Mouse (Mus musculus) limb, embryonic 14.5 days (tissue): ENCODE measurements around the gene Myof. TPM values are rescaled to one million over a fixed set of nuclear protein-coding genes. Genes with fewer than 3 reads are reported as not detected.

Experiments
- ATAC-seq: fragments of 200-750 bp; cut with Nextera tagmentation; 2 replicates; pipeline ENCODE4 v1.8.0; 2017; ENCODE audit warnings: low read depth, moderate number of reproducible peaks, moderate TSS enrichment; ENCODE audit not compliant: low FRiP score
- DNase-seq: peaks from one replicate; pipeline ENCODE4 v3.0.0-alpha.2; 2015; ENCODE audit warnings: low spot score
- H3K27ac ChIP-seq: fragments of 300-500 bp; sonication (generic); replicated peaks from 2 replicates; pipeline ENCODE4 v1.5.1; 2014; ENCODE audit warnings: low read depth, mild to moderate bottlenecking, low read length, moderate library complexity, mixed read lengths
- H3K27me3 ChIP-seq: fragments of 300-500 bp; sonication (generic); 2 replicates; pipeline ENCODE4 v1.6.1; 2014; ENCODE audit warnings: low read length, mixed read lengths; ENCODE audit not compliant: control insufficient read depth, insufficient read depth
- H3K36me3 ChIP-seq: fragments of 300-500 bp; sonication (generic); 2 replicates; pipeline ENCODE4 v1.6.1; 2014; ENCODE audit warnings: mild to moderate bottlenecking, low read length, moderate library complexity, mixed read lengths; ENCODE audit not compliant: control insufficient read depth, insufficient read depth
- H3K4me1 ChIP-seq: fragments of 300-500 bp; sonication (generic); 2 replicates; pipeline ENCODE4 v1.6.1; 2014; ENCODE audit warnings: antibody characterized with exemption, low read length, mixed read lengths; ENCODE audit not compliant: control insufficient read depth, insufficient read depth
- H3K4me2 ChIP-seq: fragments of 300-500 bp; sonication (generic); replicated peaks from 2 replicates; pipeline ENCODE4 v1.6.1; 2014; ENCODE audit warnings: low read depth, mild to moderate bottlenecking, low read length, moderate library complexity; ENCODE audit not compliant: severe bottlenecking
- H3K4me3 ChIP-seq: fragments of 300-500 bp; sonication (generic); replicated peaks from 2 replicates; pipeline ENCODE4 v1.5.1; 2014; ENCODE audit warnings: low read length
- H3K9ac ChIP-seq: fragments of 300-500 bp; sonication (generic); 2 replicates; pipeline ENCODE4 v1.6.1; 2014; ENCODE audit warnings: mild to moderate bottlenecking, low read depth, low read length, moderate library complexity; ENCODE audit not compliant: severe bottlenecking
- H3K9me3 ChIP-seq: fragments of 300-500 bp; sonication (generic); 2 replicates; pipeline ENCODE4 v1.6.1; 2016; ENCODE audit warnings: low read length; ENCODE audit not compliant: control insufficient read depth
- POLR2A ChIP-seq: fragments of 200-500 bp; IDR thresholded peaks from 2 replicates; pipeline ENCODE4 v1.8.0; 2012; ENCODE audit warnings: inconsistent platforms, mild to moderate bottlenecking, moderate library complexity, borderline replicate concordance; ENCODE audit not compliant: insufficient read depth, insufficient read length; ENCODE audit errors: extremely low read depth
- WGBS: fragments of 180-500 bp; shearing (Covaris S2); extraction: QIAGEN DNeasy Blood & Tissue Kit; methylation state at CpG from one replicate; pipeline ENCODE4 v1.1.7; 2014; 5-methylcytosine and 5-hydroxymethylcytosine counted together
- polyA plus RNA-seq, 2 experiments: library from polyadenylated mRNA; depleted of rRNA in 1 of 2; stranded (reverse) in 1 of 2; unstranded in 1 of 2; fragments of >200 nt; fragmentation: Nextera tagmentation in 1 of 2; extraction: Ambion mirVana in 1 of 2; gene quantifications; 2 replicates each; pipeline versions ENCODE4 v1.2.1 to v1.2.3; 2012 to 2014

Gene Myof
- polyA plus RNA-seq, 2 experiments, result 21.8 to 35.9 TPM

DNA sequence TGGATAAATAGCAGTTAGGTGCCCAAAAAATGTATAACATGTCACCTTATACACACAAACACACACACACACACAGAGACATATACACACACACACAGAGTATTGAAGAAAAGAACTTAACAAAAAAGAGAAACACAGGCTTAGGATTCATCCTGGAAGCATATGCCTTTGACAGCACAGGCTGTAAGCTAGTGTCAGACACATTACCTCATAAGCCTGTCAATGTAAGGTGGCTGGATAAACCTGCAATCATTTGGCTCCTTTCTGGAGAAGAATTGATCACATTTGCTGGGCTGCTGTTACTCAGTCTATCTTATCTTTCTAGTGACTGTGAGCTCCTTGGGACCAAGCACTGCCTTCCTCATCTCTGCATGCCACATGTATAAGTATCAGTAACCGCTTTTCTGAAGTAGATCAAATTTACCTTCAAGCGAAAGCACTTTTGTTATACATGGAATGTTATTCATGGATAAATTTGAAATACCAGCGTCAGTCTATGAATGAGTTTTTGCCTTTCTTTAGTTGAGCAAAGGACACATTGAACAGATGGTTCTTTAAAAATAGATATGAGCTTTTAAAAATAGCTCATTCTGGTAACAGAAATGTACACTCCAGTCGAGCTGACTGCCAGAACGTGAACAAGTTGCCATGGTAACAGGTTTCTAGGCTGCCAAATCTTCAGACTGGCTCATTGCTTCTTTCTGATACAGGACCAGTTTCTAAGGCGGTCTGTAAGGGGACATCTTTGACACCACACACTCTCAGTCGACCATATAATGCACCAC, 51.8 kb downstream of the Myof start:
- WGBS, result 49% methylated on average over 7 of the region's 7 CpGs
- Histone ChIP-seq H3K4me1 (peaks cover under 1% of the 10 kb centered on the region; the same call in 1 of the 2 replicates), H3K9ac (no peak overlapping the region), H3K9me3 (no peaks in the 10 kb centered on the region), H3K36me3 (no peaks in the 10 kb centered on the region), H3K4me2 (no peak overlapping the region), H3K27ac (no peak overlapping the region), H3K27me3 (no peaks in the 10 kb centered on the region), H3K4me3 (no peak overlapping the region)
- no peak for TF ChIP-seq POLR2A
- ATAC-seq (no peak), DNase-seq (peak; percentile 64)

DNA sequence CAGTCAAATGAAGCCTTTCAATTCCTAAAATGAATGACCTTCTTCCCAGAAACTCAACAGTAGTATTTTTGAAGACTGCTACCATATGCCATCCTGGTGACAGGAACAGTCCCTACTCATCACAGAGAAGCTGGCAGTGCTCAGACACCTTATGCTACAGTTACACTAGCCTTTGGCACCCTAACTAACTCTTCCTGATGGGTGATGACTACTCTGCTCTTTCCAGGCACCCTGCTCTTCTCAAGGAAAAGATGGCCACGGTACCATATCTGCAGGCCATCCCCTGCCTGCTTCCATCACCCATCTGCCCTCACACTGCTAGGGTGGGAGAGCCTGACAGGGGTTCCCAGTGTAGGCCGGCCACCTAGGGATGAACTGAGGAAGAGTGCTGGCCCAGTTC, 53.4 kb downstream of the Myof start:
- H3K36me3 ChIP-seq, result no peaks in the 10 kb centered on the region
- DNase-seq, result no peak
- H3K4me3 ChIP-seq, result no peak overlapping the region
- WGBS, result 84% methylated on average over 2 of the region's 2 CpGs
- no peak for ATAC-seq
- no peak for TF ChIP-seq POLR2A
- no peaks in the 10 kb centered on the region for H3K4me1 ChIP-seq
- H3K27me3 ChIP-seq, result no peaks in the 10 kb centered on the region
- H3K9me3 ChIP-seq, result no peaks in the 10 kb centered on the region
- H3K9ac ChIP-seq, result no peak overlapping the region
- no peak overlapping the region for H3K27ac ChIP-seq
- no peak overlapping the region for H3K4me2 ChIP-seq

GRCm38 (mm10) chr19:37988156-37988555, 55.2 kb downstream of the Myof start:
- Histone ChIP-seq H3K27ac (no peak overlapping the region), H3K27me3 (no peaks in the 10 kb centered on the region), H3K36me3 (no peaks in the 10 kb centered on the region), H3K4me1 (no peaks in the 10 kb centered on the region), H3K4me2 (no peak overlapping the region), H3K9ac (no peak overlapping the region), H3K9me3 (no peaks in the 10 kb centered on the region), H3K4me3 (no peak overlapping the region)
- ATAC-seq (no peak), DNase-seq (no peak)
- TF ChIP-seq POLR2A, result no peak
- whole genome bisulfite sequencing, result 69% methylated on average over 4 of the region's 4 CpGs

- DNase-seq, result no peak
- H3K9me3 ChIP-seq, result no peaks in the 10 kb centered on the region
- H3K9ac ChIP-seq, result no peak overlapping the region
- H3K4me1 ChIP-seq, result no peaks in the 10 kb centered on the region
- TF ChIP-seq POLR2A, result no peak
- 75% methylated on average over 16 of the region's 16 CpGs for WGBS
- no peaks in the 10 kb centered on the region; the same call in 1 of the 2 replicates for H3K36me3 ChIP-seq
- H3K27me3 ChIP-seq, result no peaks in the 10 kb centered on the region
- no peak for ATAC-seq
- H3K4me2 ChIP-seq, result no peak overlapping the region
- H3K4me3 ChIP-seq, result no peak overlapping the region
- no peak overlapping the region for H3K27ac ChIP-seq
Observed at GRCm38 (mm10) chr19:37985730-37986129, 57.6 kb downstream of the Myof start.

DNA sequence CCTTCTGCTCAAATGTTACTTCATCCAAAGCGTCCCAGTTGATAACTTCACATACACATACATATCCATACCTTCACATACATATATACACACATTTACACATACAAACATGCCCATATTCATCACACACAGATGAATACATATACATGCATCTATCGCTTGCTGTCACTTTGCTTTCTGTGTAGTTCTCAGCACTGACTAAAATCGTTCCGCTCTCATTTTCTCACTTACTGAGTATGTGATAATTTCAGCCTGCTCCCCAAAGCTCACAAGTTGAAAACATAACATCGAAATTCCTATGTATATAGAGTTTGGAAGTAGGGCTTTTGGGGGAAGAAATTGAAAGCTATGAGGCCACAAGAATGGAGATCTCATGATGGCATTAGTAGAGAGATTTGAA, 67.4 kb downstream of the Myof start:
- WGBS, result 89% methylated on average over 5 of the region's 5 CpGs
- H3K9ac ChIP-seq, result no peak overlapping the region
- no peaks in the 10 kb centered on the region for H3K9me3 ChIP-seq
- no peaks in the 10 kb centered on the region for H3K36me3 ChIP-seq
- TF ChIP-seq POLR2A, result no peak
- H3K4me3 ChIP-seq, result no peak overlapping the region
- no peak for DNase-seq
- no peaks in the 10 kb centered on the region for H3K27me3 ChIP-seq
- no peak overlapping the region for H3K27ac ChIP-seq
- no peak for ATAC-seq
- H3K4me2 ChIP-seq, result no peak overlapping the region
- no peaks in the 10 kb centered on the region for H3K4me1 ChIP-seq
